Mouse (Mus musculus): Measurements from ENCODE around the gene Sec1. TPM values are rescaled to one million over a fixed set of nuclear protein-coding genes. Genes with fewer than 3 reads are reported as not detected.

The Sec1 gene
- polyA plus RNA-seq, 1 experiment, result 0.22 TPM

- Histone ChIP-seq H3K27me3 (ENCODE audit: control insufficient read depth, insufficient read depth, low read length) (peaks cover 27% of the 10 kb centered on the region), H3K36me3 (ENCODE audit: control insufficient read depth, insufficient read depth, low read length) (no peaks in the 10 kb centered on the region), H3K4me1 (ENCODE audit: control insufficient read depth, insufficient read depth, insufficient read length, low read length) (peaks cover 4% of the 10 kb centered on the region; the same call in 1 of the 2 replicates), H3K4me3 (ENCODE audit: low read depth, low read length) (peak overlapping the region; percentile 17), H3K27ac (ENCODE audit: insufficient read depth, low read depth, low read length) (no peak overlapping the region; the same call in 1 of the 2 replicates)
- TF ChIP-seq POLR2A (IDR thresholded peaks at IDR 0.05; ENCODE audit: low read depth, low read length) (no peak), CTCF (IDR thresholded peaks at IDR 0.05; ENCODE audit: extremely low read depth, insufficient read length, insufficient replicate concordance, low read depth, low read length) (no peak)
- whole genome bisulfite sequencing, result 27% methylated on average over 18 of the region's 18 CpGs
Observed at GRCm38 (mm10) chr7:45644183-45644582, 50.0 kb downstream of the Sec1 start.

DNA sequence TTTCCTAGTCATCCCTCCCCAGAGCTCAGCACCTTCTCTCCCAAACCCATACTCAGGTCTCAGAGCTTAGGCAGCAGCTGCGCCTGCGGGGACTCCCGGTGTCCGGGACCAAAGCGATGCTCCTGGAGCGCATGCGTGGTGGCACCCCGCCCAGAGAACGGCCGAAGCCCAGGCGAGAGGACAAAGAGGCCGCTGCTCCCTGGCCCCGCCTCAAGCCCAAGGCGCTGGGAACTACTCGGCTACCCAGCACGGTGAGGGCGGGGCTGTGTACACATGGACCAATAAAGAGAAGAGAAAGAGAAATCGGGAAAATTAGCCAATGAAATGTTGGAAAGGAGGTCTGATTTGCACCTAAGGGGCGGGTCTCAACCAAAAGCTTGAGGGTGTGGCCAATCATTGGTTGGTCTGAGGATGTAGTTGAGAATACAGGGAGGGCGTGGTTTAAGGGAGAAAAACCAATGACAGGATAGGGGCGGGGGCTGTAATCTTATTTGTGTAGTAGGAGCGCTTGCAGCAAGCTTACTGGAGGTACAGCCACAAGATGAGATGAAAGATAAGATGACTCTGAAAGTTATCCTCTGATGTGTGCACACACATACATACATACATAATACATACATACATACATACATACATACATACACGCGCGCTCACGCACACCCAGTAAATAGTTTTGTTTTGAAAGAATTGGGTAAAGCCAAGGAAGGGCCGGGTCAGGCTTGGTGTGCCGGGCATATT, 50.6 kb downstream of the Sec1 start:
- Histone ChIP-seq H3K4me3 (ENCODE audit: low read depth, low read length) (peak overlapping the region; percentile 33), H3K27ac (ENCODE audit: insufficient read depth, low read depth, low read length) (peak overlapping the region; percentile 30), H3K36me3 (ENCODE audit: control insufficient read depth, insufficient read depth, low read length) (no peaks in the 10 kb centered on the region), H3K27me3 (ENCODE audit: control insufficient read depth, insufficient read depth, low read length) (peaks cover 27% of the 10 kb centered on the region), H3K4me1 (ENCODE audit: control insufficient read depth, insufficient read depth, insufficient read length, low read length) (peaks cover 4% of the 10 kb centered on the region; the same call in 1 of the 2 replicates)
- TF ChIP-seq POLR2A (IDR thresholded peaks at IDR 0.05; ENCODE audit: low read depth, low read length), result no peak
- no peak for TF ChIP-seq CTCF (IDR thresholded peaks at IDR 0.05; ENCODE audit: extremely low read depth, insufficient read length, insufficient replicate concordance, low read depth, low read length)
- WGBS, result 8% methylated on average over 28 of the region's 28 CpGs

DNA sequence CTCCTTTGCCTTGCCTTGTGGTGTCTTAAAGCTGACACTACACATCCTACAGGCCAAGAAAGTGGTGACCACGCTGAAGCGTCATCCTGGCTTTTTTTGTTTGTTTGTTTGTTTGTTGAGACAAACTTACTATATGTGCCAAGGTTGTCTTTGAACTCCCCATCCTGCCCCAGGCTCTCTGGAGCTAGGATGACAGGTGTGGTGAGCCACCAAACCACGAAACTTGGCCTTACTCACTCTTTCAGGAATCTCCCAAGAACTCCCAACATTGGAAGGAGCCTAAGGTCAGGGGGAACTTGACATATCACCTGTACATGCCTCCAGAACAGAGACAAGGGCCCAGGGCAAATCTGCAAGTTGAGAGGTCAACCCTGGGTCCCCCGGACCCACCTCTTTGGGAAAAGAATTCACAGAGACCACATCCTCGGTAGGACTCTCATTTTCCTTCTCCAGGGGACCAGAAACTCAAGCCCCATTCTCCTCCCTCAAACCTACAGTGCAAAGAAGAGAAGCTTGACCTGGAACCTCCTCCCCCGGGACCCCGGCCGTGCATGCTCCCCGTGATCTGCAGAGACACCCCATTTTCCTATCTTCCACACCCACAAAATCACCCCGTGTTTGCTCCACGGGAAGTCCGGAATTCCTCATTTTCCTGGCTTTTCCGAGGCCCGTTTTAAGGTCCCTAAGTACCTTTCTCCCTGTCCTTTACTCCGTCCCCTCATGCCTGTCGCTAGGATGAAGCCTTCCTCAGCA, 51.5 kb downstream of the Sec1 start:
- H3K27ac ChIP-seq (ENCODE audit: insufficient read depth, low read depth, low read length), result peak overlapping the region; percentile 30
- peaks cover 30% of the 10 kb centered on the region for H3K27me3 ChIP-seq (ENCODE audit: control insufficient read depth, insufficient read depth, low read length)
- WGBS, result 43% methylated on average over 16 of the region's 16 CpGs
- no peak for TF ChIP-seq CTCF (IDR thresholded peaks at IDR 0.05; ENCODE audit: extremely low read depth, insufficient read length, insufficient replicate concordance, low read depth, low read length)
- no peak for TF ChIP-seq POLR2A (IDR thresholded peaks at IDR 0.05; ENCODE audit: low read depth, low read length)
- peak overlapping the region; percentile 33 for H3K4me3 ChIP-seq (ENCODE audit: low read depth, low read length)
- H3K36me3 ChIP-seq (ENCODE audit: control insufficient read depth, insufficient read depth, low read length), result no peaks in the 10 kb centered on the region
- peaks cover 4% of the 10 kb centered on the region; the same call in 1 of the 2 replicates for H3K4me1 ChIP-seq (ENCODE audit: control insufficient read depth, insufficient read depth, insufficient read length, low read length)

DNA sequence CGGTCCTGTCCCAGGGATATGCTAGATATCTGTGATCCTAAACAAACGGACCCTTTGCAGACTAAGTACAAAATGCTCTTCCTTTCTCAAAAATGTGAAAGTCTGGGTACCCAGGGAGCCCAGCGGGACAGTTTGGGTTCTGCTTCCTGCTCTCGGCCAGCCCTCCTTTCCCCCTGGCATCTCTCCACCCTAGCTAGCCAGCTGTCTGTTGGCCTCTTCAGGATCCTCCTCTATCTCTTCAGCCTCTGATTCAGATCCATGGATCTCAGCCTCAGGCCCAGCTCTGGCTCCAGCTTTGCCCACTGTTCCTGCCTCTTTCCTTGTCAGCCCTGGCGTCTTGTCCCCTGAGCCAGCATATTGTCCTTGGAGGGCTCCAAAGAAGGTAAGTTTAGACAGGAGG, 52.1 kb downstream of the Sec1 start:
- WGBS, result 69% methylated on average over 5 of the region's 5 CpGs
- TF ChIP-seq CTCF (IDR thresholded peaks at IDR 0.05; ENCODE audit: extremely low read depth, insufficient read length, insufficient replicate concordance, low read depth, low read length) (no peak), POLR2A (IDR thresholded peaks at IDR 0.05; ENCODE audit: low read depth, low read length) (no peak)
- no peaks in the 10 kb centered on the region for H3K36me3 ChIP-seq (ENCODE audit: control insufficient read depth, insufficient read depth, low read length)

DNA sequence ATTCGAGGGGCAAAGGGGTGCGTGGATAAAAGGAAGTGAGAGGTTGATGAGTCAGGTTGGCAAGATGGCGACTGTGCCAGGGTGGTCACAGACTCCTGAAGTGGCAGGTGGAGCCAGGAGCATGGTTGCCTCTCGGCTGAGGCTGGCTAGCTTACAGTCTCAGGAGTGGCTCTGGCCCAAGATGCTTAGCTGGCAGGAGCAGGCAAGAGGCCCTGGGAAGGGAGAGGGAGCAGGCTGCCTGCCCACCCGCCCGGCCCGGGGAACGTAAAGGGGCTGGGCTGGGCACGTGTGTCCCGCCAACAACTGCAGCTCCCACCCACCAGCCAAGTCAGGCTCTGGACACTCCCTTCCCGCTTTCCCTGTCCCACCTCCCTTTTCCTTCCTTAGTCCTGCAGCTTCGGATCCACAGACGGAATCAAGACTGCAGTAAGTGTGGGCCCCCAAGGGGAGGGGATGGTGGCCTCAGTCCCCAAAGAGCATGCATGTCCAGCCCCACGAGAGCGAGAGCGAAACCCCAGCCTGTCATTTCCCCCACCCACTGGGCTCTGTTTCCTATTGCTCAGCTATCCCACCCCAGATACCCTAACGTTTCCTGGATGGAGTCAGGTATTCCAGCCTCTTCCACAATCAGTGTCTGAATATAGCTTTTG, 52.7 kb downstream of the Sec1 start:
- Histone ChIP-seq H3K4me1 (ENCODE audit: control insufficient read depth, insufficient read depth, insufficient read length, low read length) (peaks cover 4% of the 10 kb centered on the region; the same call in 1 of the 2 replicates), H3K27me3 (ENCODE audit: control insufficient read depth, insufficient read depth, low read length) (peaks cover 31% of the 10 kb centered on the region), H3K4me3 (ENCODE audit: low read depth, low read length) (peak overlapping the region; percentile 28), H3K27ac (ENCODE audit: insufficient read depth, low read depth, low read length) (no peak overlapping the region), H3K36me3 (ENCODE audit: control insufficient read depth, insufficient read depth, low read length) (no peaks in the 10 kb centered on the region)
- 40% methylated on average over 17 of the region's 17 CpGs for WGBS
- TF ChIP-seq CTCF (IDR thresholded peaks at IDR 0.05; ENCODE audit: extremely low read depth, insufficient read length, insufficient replicate concordance, low read depth, low read length) (no peak), POLR2A (IDR thresholded peaks at IDR 0.05; ENCODE audit: low read depth, low read length) (no peak)

More for the DNA sequence above, 52.1 kb downstream of the Sec1 start:
- peaks cover 29% of the 10 kb centered on the region for H3K27me3 ChIP-seq (ENCODE audit: control insufficient read depth, insufficient read depth, low read length)
- H3K4me3 ChIP-seq (ENCODE audit: low read depth, low read length), result no peak overlapping the region
- H3K4me1 ChIP-seq (ENCODE audit: control insufficient read depth, insufficient read depth, insufficient read length, low read length), result peaks cover 4% of the 10 kb centered on the region; the same call in 1 of the 2 replicates
- H3K27ac ChIP-seq (ENCODE audit: insufficient read depth, low read depth, low read length), result no peak overlapping the region

- no peak for TF ChIP-seq POLR2A (IDR thresholded peaks at IDR 0.05; ENCODE audit: low read depth, low read length)
- TF ChIP-seq CTCF (IDR thresholded peaks at IDR 0.05; ENCODE audit: extremely low read depth, insufficient read length, insufficient replicate concordance, low read depth, low read length), result no peak
- 82% methylated on average over 19 of the region's 19 CpGs for WGBS
- Histone ChIP-seq H3K27me3 (ENCODE audit: control insufficient read depth, insufficient read depth, low read length) (peaks cover 31% of the 10 kb centered on the region), H3K4me1 (ENCODE audit: control insufficient read depth, insufficient read depth, insufficient read length, low read length) (peaks cover 4% of the 10 kb centered on the region; the same call in 1 of the 2 replicates), H3K36me3 (ENCODE audit: control insufficient read depth, insufficient read depth, low read length) (no peaks in the 10 kb centered on the region), H3K4me3 (ENCODE audit: low read depth, low read length) (no peak overlapping the region), H3K27ac (ENCODE audit: insufficient read depth, low read depth, low read length) (no peak overlapping the region)
Observed at GRCm38 (mm10) chr7:45640191-45640957, 53.8 kb downstream of the Sec1 start.
